Mouse (Mus musculus): ENCODE measurements at regions not wholly inside any gene's neighbourhood (a gene's known extent, or its start where the extent isn't known, plus 50 kb on each side); places are given as distances from the start of the nearest gene placed in this dataset.
"Not testable (repeated sequence)": the region's sequence is repeated elsewhere in the genome, so short reads cannot be mapped to it uniquely, and the experiment has no call there.

DNA sequence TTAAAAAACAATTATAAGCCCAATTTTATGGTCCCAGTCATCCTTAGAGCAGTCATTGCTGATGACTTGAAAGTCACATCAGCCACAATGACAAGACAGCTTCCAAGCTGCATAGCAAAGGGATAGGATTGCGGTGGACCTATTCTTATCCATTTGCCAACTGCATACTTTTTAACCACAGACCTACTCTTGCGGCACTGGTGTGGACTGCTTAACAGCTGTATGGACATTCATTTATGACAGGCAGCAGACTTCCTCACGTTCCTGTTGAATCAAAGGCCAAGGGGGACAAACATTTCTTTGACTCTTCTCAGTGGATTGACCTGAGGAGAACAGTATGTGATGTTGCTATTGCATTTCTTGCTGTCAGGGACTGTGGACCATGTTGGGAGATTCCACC lies 233.5 kb downstream of the Adgrg6 start:
- Histone ChIP-seq H3K4me3 (ENCODE audit: low read depth, low read length) (no peak overlapping the region), H3K9ac (ENCODE audit: low read depth, low read length) (no peak overlapping the region), H3K27me3 (ENCODE audit: control insufficient read depth, insufficient read depth, low read depth, low read length) (no peaks in the 10 kb centered on the region), H3K9me3 (replicated peaks; ENCODE audit: control insufficient read depth, low read length, poor library complexity, severe bottlenecking) (no peaks in the 10 kb centered on the region), H3K27ac (ENCODE audit: low read length) (no peak overlapping the region), H3K4me1 (ENCODE audit: control insufficient read depth, insufficient read depth, low read length) (no peaks in the 10 kb centered on the region), H3K36me3 (ENCODE audit: control insufficient read depth, insufficient read depth, low read length) (no peaks in the 10 kb centered on the region), H3K4me2 (ENCODE audit: low read length) (no peak overlapping the region)
- no peak for ATAC-seq
- 84% methylated on average over 3 of the region's 3 CpGs for WGBS

DNA sequence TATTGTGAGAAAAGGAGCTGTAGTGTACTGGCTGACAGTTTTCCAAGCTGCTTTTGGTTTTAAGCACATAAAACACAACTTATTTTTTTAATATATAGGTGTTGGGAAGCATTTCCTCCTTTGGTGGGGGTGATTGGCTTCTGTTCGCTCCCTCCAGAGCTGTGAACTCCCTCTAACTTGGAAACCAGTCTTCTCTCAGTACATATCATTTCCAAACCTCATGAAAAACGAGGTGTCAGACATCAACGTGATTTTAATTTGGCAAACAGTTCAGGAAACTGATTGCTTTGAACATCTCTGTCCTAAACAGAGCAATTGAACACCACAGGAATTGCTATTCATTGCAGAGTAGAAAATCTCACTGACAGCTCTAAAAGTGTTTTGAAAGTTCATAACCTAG lies 238.6 kb downstream of the Adgrg6 start:
- no peak overlapping the region for H3K4me2 ChIP-seq (ENCODE audit: low read length)

GRCm38 (mm10) chr10:14303476-14303875 lies 242.0 kb downstream of the Adgrg6 start:
- Histone ChIP-seq H3K4me2 (ENCODE audit: low read length) (no peak overlapping the region), H3K27ac (ENCODE audit: low read length) (no peak overlapping the region), H3K9ac (ENCODE audit: low read depth, low read length) (no peak overlapping the region), H3K4me1 (ENCODE audit: control insufficient read depth, insufficient read depth, low read length) (no peaks in the 10 kb centered on the region), H3K27me3 (ENCODE audit: control insufficient read depth, insufficient read depth, low read depth, low read length) (no peaks in the 10 kb centered on the region), H3K9me3 (replicated peaks; ENCODE audit: control insufficient read depth, low read length, poor library complexity, severe bottlenecking) (no peaks in the 10 kb centered on the region), H3K4me3 (ENCODE audit: low read depth, low read length) (no peak overlapping the region), H3K36me3 (ENCODE audit: control insufficient read depth, insufficient read depth, low read length) (no peaks in the 10 kb centered on the region)
- ATAC-seq, result no peak

More for the DNA sequence above, 238.6 kb downstream of the Adgrg6 start:
- no peaks in the 10 kb centered on the region for H3K36me3 ChIP-seq (ENCODE audit: control insufficient read depth, insufficient read depth, low read length)
- WGBS, result 62% methylated on average over 3 of the region's 3 CpGs
- ATAC-seq, result no peak
- no peaks in the 10 kb centered on the region for H3K4me1 ChIP-seq (ENCODE audit: control insufficient read depth, insufficient read depth, low read length)
- no peak overlapping the region for H3K27ac ChIP-seq (ENCODE audit: low read length)
- H3K27me3 ChIP-seq (ENCODE audit: control insufficient read depth, insufficient read depth, low read depth, low read length), result no peaks in the 10 kb centered on the region
- no peaks in the 10 kb centered on the region for H3K9me3 ChIP-seq (replicated peaks; ENCODE audit: control insufficient read depth, low read length, poor library complexity, severe bottlenecking)
- H3K9ac ChIP-seq (ENCODE audit: low read depth, low read length), result no peak overlapping the region
- H3K4me3 ChIP-seq (ENCODE audit: low read depth, low read length), result no peak overlapping the region

DNA sequence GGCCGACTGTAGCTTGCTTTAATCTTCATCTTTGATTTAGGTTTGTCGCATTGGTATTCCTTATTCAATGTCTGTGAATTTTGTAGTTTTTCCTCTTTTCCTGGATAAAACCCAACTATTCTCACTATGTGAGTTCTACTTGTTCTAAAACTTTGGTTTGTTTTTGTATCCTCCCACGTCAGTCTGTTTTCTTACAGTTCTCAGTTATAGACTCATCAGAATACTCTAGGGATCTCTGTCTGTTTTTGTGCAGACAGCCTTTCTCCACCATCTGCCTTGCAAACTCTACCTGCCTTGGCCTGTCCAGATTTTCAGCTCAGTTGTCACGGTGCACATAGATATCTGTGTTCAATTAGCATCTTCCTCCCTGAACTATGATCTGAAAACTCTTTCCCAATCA lies 249.3 kb downstream of the Adgrg6 start:
- no peak overlapping the region for H3K9ac ChIP-seq (ENCODE audit: low read depth, low read length)
- H3K4me1 ChIP-seq (ENCODE audit: control insufficient read depth, insufficient read depth, low read length), result no peaks in the 10 kb centered on the region
- no peak overlapping the region for H3K4me3 ChIP-seq (ENCODE audit: low read depth, low read length)
- no peaks in the 10 kb centered on the region for H3K27me3 ChIP-seq (ENCODE audit: control insufficient read depth, insufficient read depth, low read depth, low read length)
- H3K36me3 ChIP-seq (ENCODE audit: control insufficient read depth, insufficient read depth, low read length), result no peaks in the 10 kb centered on the region
- no peak for ATAC-seq
- no peak overlapping the region for H3K4me2 ChIP-seq (ENCODE audit: low read length)
- no peaks in the 10 kb centered on the region for H3K9me3 ChIP-seq (replicated peaks; ENCODE audit: control insufficient read depth, low read length, poor library complexity, severe bottlenecking)
- WGBS, result 88% methylated on average over 4 of the region's 4 CpGs
- H3K27ac ChIP-seq (ENCODE audit: low read length), result no peak overlapping the region

- not testable (repeated sequence) for H3K27me3 ChIP-seq (ENCODE audit: control insufficient read depth, insufficient read depth, low read depth, low read length); ATAC-seq; H3K4me2 ChIP-seq (ENCODE audit: low read length); H3K9ac ChIP-seq (ENCODE audit: low read depth, low read length); H3K27ac ChIP-seq (ENCODE audit: low read length); H3K36me3 ChIP-seq (ENCODE audit: control insufficient read depth, insufficient read depth, low read length); H3K4me1 ChIP-seq (ENCODE audit: control insufficient read depth, insufficient read depth, low read length); H3K4me3 ChIP-seq (ENCODE audit: low read depth, low read length); H3K9me3 ChIP-seq (replicated peaks; ENCODE audit: control insufficient read depth, low read length, poor library complexity, severe bottlenecking)
- WGBS, result 88% methylated on average over 7 of the region's 8 CpGs
Measured at GRCm38 (mm10) chr10:14292701-14293100, 252.8 kb downstream of the Adgrg6 start.

GRCm38 (mm10) chr10:14287551-14287950 lies 257.9 kb downstream of the Adgrg6 start:
- WGBS, result 90% methylated on average over 4 of the region's 4 CpGs
- H3K4me3 ChIP-seq (ENCODE audit: low read depth, low read length), result no peak overlapping the region

DNA sequence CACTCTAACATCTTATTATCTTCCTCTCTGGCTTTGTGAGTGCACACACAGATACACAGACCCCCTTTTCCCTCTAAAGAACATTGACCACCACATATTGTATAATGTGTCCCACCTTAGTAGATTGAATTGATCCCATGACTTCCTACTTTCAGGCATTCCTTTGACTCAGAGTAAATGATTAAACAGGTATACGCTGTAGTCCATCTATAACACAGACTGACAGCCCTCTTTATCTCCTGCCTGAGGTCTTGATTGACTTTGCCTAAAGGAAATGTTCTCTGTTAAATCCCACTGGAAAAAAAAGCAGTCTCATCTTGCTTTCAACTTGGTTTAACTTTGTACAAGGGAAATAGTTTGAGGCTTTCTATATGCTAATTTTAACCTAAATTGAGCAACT lies 268.8 kb downstream of the Adgrg6 start:
- Histone ChIP-seq H3K4me1 (ENCODE audit: control insufficient read depth, insufficient read depth, low read length) (no peaks in the 10 kb centered on the region), H3K4me2 (ENCODE audit: low read length) (no peak overlapping the region), H3K27me3 (ENCODE audit: control insufficient read depth, insufficient read depth, low read depth, low read length) (no peaks in the 10 kb centered on the region), H3K9ac (ENCODE audit: low read depth, low read length) (no peak overlapping the region), H3K9me3 (replicated peaks; ENCODE audit: control insufficient read depth, low read length, poor library complexity, severe bottlenecking) (no peaks in the 10 kb centered on the region), H3K27ac (ENCODE audit: low read length) (no peak overlapping the region), H3K36me3 (ENCODE audit: control insufficient read depth, insufficient read depth, low read length) (no peaks in the 10 kb centered on the region), H3K4me3 (ENCODE audit: low read depth, low read length) (no peak overlapping the region)
- ATAC-seq, result no peak
- WGBS, result 91% methylated on average over 1 of the region's 1 CpGs

More at GRCm38 (mm10) chr10:14287551-14287950, 257.9 kb downstream of the Adgrg6 start:
- no peak overlapping the region for H3K27ac ChIP-seq (ENCODE audit: low read length)
- H3K9me3 ChIP-seq (replicated peaks; ENCODE audit: control insufficient read depth, low read length, poor library complexity, severe bottlenecking), result no peaks in the 10 kb centered on the region
- H3K4me2 ChIP-seq (ENCODE audit: low read length), result no peak overlapping the region
- no peaks in the 10 kb centered on the region for H3K36me3 ChIP-seq (ENCODE audit: control insufficient read depth, insufficient read depth, low read length)
- no peaks in the 10 kb centered on the region for H3K27me3 ChIP-seq (ENCODE audit: control insufficient read depth, insufficient read depth, low read depth, low read length)
- H3K9ac ChIP-seq (ENCODE audit: low read depth, low read length), result no peak overlapping the region
- no peaks in the 10 kb centered on the region for H3K4me1 ChIP-seq (ENCODE audit: control insufficient read depth, insufficient read depth, low read length)
- no peak for ATAC-seq

GRCm38 (mm10) chr10:14275477-14275876 lies 270.0 kb downstream of the Adgrg6 start:
- H3K27me3 ChIP-seq (ENCODE audit: control insufficient read depth, insufficient read depth, low read depth, low read length), result no peaks in the 10 kb centered on the region
- H3K9me3 ChIP-seq (replicated peaks; ENCODE audit: control insufficient read depth, low read length, poor library complexity, severe bottlenecking), result no peaks in the 10 kb centered on the region
- H3K4me3 ChIP-seq (ENCODE audit: low read depth, low read length), result no peak overlapping the region
- no peaks in the 10 kb centered on the region for H3K36me3 ChIP-seq (ENCODE audit: control insufficient read depth, insufficient read depth, low read length)
- H3K4me2 ChIP-seq (ENCODE audit: low read length), result no peak overlapping the region
- no peak overlapping the region for H3K27ac ChIP-seq (ENCODE audit: low read length)
- ATAC-seq, result no peak
- H3K4me1 ChIP-seq (ENCODE audit: control insufficient read depth, insufficient read depth, low read length), result no peaks in the 10 kb centered on the region
- H3K9ac ChIP-seq (ENCODE audit: low read depth, low read length), result no peak overlapping the region
- WGBS, result 85% methylated on average over 1 of the region's 1 CpGs

DNA sequence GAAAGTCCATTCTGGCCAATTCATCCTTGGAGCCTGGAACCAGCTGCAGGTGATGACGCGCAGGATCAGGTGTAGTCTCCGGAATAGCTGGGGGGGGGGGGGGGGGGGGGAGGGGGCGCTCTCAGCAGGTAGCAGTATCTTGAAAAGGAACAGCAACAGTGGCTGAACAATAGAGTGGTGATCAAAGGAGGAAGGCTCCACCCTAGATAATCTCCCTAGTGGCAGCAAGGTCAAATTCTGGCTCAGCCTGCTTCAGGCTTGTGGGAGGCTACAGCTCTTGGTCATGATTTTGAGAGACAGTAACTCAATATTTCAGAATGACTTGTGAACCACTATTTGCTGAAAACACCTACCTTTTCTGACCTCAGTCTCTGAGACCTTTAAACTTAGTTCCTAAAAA lies 275.5 kb downstream of the Adgrg6 start:
- no peak overlapping the region for H3K4me3 ChIP-seq (ENCODE audit: low read depth, low read length)
- H3K9me3 ChIP-seq (replicated peaks; ENCODE audit: control insufficient read depth, low read length, poor library complexity, severe bottlenecking), result no peaks in the 10 kb centered on the region
- H3K4me2 ChIP-seq (ENCODE audit: low read length), result no peak overlapping the region
- H3K27ac ChIP-seq (ENCODE audit: low read length), result no peak overlapping the region
- no peaks in the 10 kb centered on the region for H3K4me1 ChIP-seq (ENCODE audit: control insufficient read depth, insufficient read depth, low read length)
- ATAC-seq, result no peak
- no peaks in the 10 kb centered on the region for H3K36me3 ChIP-seq (ENCODE audit: control insufficient read depth, insufficient read depth, low read length)
- 39% methylated on average over 3 of the region's 4 CpGs for WGBS
- no peaks in the 10 kb centered on the region for H3K27me3 ChIP-seq (ENCODE audit: control insufficient read depth, insufficient read depth, low read depth, low read length)
- no peak overlapping the region for H3K9ac ChIP-seq (ENCODE audit: low read depth, low read length)

DNA sequence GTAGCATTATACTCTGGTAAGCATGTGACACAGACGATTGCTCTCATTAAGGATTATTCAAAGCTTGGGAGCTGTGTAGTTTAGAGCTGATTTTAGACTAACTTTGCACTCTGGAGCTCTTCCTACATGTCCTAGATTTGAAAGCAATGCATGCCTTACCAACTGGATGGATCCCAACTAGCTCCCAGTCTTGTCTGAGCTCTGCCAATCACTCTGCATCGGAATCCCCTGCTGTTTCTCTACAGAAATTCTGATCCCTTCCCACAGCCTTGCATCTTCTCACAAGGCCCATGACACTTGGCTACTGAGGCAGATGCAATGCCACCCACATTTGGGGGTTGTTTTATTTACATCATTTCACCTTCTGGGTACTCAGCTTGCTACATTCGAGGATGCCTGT lies 277.8 kb downstream of the Adgrg6 start:
- Histone ChIP-seq H3K36me3 (ENCODE audit: control insufficient read depth, insufficient read depth, low read length) (no peaks in the 10 kb centered on the region), H3K27ac (ENCODE audit: low read length) (no peak overlapping the region), H3K9ac (ENCODE audit: low read depth, low read length) (no peak overlapping the region), H3K4me3 (ENCODE audit: low read depth, low read length) (no peak overlapping the region), H3K27me3 (ENCODE audit: control insufficient read depth, insufficient read depth, low read depth, low read length) (no peaks in the 10 kb centered on the region), H3K4me1 (ENCODE audit: control insufficient read depth, insufficient read depth, low read length) (no peaks in the 10 kb centered on the region), H3K4me2 (ENCODE audit: low read length) (no peak overlapping the region), H3K9me3 (replicated peaks; ENCODE audit: control insufficient read depth, low read length, poor library complexity, severe bottlenecking) (no peaks in the 10 kb centered on the region)
- no peak for ATAC-seq
- WGBS, result 78% methylated on average over 3 of the region's 3 CpGs
